In the genomic region with DNA sequence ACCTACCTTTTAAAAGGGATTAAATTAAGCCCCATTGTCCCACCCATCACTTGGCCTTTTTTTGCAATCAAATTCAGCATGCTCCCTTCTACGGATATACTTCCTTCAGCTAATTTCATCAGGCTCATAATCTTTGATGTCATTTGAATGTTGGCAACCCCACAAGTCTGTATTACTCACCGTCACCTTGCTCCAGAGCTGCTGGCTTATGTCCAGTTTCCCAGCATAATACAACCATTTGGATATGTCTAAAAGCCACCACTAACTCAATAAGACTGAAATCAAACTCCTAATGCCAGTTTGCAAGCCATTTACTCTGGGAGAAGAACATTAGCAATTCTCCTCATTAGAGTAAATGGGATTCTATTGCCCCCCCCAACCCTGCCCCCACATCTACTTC, we compare ENCODE assay signal across 12 mouse cellular contexts.
DNase-seq lines count a peak whose midpoint lies in the region; ATAC-seq lines count a peak whose summit lies in the region.
"Had no signal": no experiment of that assay in that cellular context is flagged by ENCODE, and none has a peak within 500 bp of the region (broad histone marks: within the 10 kb centered on the region; RNA-seq: fewer than 3 reads in every experiment).

No protein-coding gene starts in this region.

- H3K9me3 ChIP-seq in midbrain, embryonic 15.5 days, result no peaks in the 10 kb centered on the region

- WGBS in midbrain, embryonic 15.5 days, result 69% methylated on average over 2 of the region's 2 CpGs

- H3K27ac ChIP-seq in midbrain, embryonic 15.5 days, result no peak overlapping the region
- H3K27ac ChIP-seq: forebrain, embryonic 10.5 days; midbrain, embryonic 10.5 days had no signal

- no peak for DNase-seq in frontal cortex, postnatal 36 days (ENCODE audit: low spot score in 2 of 2)
- DNase-seq in lung, postnatal 36 days, result peak; percentile 23
- no peak for DNase-seq in lung, postnatal 4 days
- peak; percentile 69 to 77 for DNase-seq in adrenal gland, postnatal 36 days
- DNase-seq in cerebellum, postnatal 36 days, result peak; percentile 20 to 44
- no peak for DNase-seq in spleen, postnatal 10 days (ENCODE audit: low spot score in 2 of 2)
- DNase-seq: kidney, postnatal 25 days; thymus, postnatal 36 days had no signal

- no peak overlapping the region for H3K4me3 ChIP-seq in midbrain, embryonic 15.5 days
- H3K4me3 ChIP-seq: forebrain, embryonic 10.5 days; midbrain, embryonic 10.5 days had no signal

- H3K4me1 ChIP-seq in midbrain, embryonic 15.5 days, result no peaks in the 10 kb centered on the region
- H3K4me1 ChIP-seq: forebrain, embryonic 10.5 days; midbrain, embryonic 10.5 days had no signal

- no peak overlapping the region for H3K4me2 ChIP-seq in midbrain, embryonic 15.5 days

- H3K27me3 ChIP-seq in midbrain, embryonic 15.5 days (replicated peaks), result no peaks in the 10 kb centered on the region

- no peaks in the 10 kb centered on the region for H3K36me3 ChIP-seq in midbrain, embryonic 15.5 days (replicated peaks)

- ATAC-seq in frontal cortex, adult (ENCODE audit: low TSS enrichment), result peak; percentile 55; the same call in 1 of the 2 replicates
- no peak for ATAC-seq in midbrain, embryonic 15.5 days (replicated peaks)

- H3K9ac ChIP-seq in midbrain, embryonic 15.5 days, result no peak overlapping the region

Comparison
In these comparisons a context has a peak if more than half of its experiments do, and no peak if none do; other contexts are left out.
1. DNase-seq: peak in lung, postnatal 36 days (single experiment), adrenal gland, postnatal 36 days (2 of 2) and cerebellum, postnatal 36 days (2 of 2); none in frontal cortex, postnatal 36 days (0 of 2), lung, postnatal 4 days (0 of 2) and spleen, postnatal 10 days (0 of 2).